Mouse (Mus musculus) C2C12 (cell line): Measurements from ENCODE around the gene Gm13757. TPM values are rescaled to one million over a fixed set of nuclear protein-coding genes. Genes with fewer than 3 reads are reported as not detected.

Experiments used
- H3K27me3 ChIP-seq: one replicate; pipeline ENCODE4 v1.6.1; 2011; ENCODE audit not compliant: control insufficient read depth, insufficient read depth, insufficient read length
- H3K36me3 ChIP-seq: one replicate; pipeline ENCODE4 v1.6.1; 2011; ENCODE audit not compliant: control insufficient read depth, insufficient read depth
- H3K4me3 ChIP-seq: one replicate; pipeline ENCODE4 v1.5.1; 2011; ENCODE audit warnings: mild to moderate bottlenecking, control low read depth; ENCODE audit not compliant: poor library complexity, insufficient read depth, severe bottlenecking
- H3K79me2 ChIP-seq: one replicate; pipeline ENCODE4 v1.6.1; 2011; ENCODE audit not compliant: control insufficient read depth, insufficient read depth
- H3K79me3 ChIP-seq: one replicate; pipeline ENCODE4 v1.6.1; 2011; ENCODE audit warnings: low read depth, control low read depth
- H3ac ChIP-seq: one replicate; pipeline ENCODE3; 2011; ENCODE audit warnings: low read depth; ENCODE audit not compliant: control insufficient read depth, insufficient read length
- CEBPB ChIP-seq: IDR thresholded peaks from one replicate; pipeline ENCODE4 v1.6.1; 2011; ENCODE audit warnings: low read depth, mild to moderate bottlenecking, control low read depth, moderate library complexity
- CTCF ChIP-seq: IDR thresholded peaks from one replicate; pipeline ENCODE4 v1.5.1; 2011; ENCODE audit not compliant: control insufficient read depth, insufficient read depth, insufficient read length
- FOSL1 ChIP-seq: IDR thresholded peaks from one replicate; pipeline ENCODE4 v1.8.0; 2011; ENCODE audit warnings: mild to moderate bottlenecking, low read length; ENCODE audit not compliant: poor library complexity, insufficient read depth, severe bottlenecking
- MAX ChIP-seq: IDR thresholded peaks from one replicate; pipeline ENCODE4 v1.6.1; 2011; ENCODE audit warnings: mild to moderate bottlenecking, control low read depth
- MYOD1 ChIP-seq: IDR thresholded peaks from one replicate; pipeline ENCODE4 v1.6.1; 2011; ENCODE audit warnings: low read depth; ENCODE audit not compliant: control insufficient read depth, insufficient read length
- MYOG ChIP-seq: IDR thresholded peaks from one replicate; pipeline ENCODE4 v1.6.1; 2011; ENCODE audit not compliant: control insufficient read depth, insufficient read length; ENCODE audit errors: extremely low read depth
- USF1 ChIP-seq: IDR thresholded peaks from one replicate; pipeline ENCODE4 v1.6.1; 2011; ENCODE audit warnings: low read depth, mild to moderate bottlenecking, control low read depth, moderate library complexity
- polyA plus RNA-seq: library from polyadenylated mRNA; unstranded; fragments of >200 nt; fragmentation: generic; extraction: Trizol; gene quantifications from one replicate; pipeline ENCODE4 v1.2.1, GENCODE M21; 2012; ENCODE audit warnings: missing spikeins

Gm13757 gene
- polyA plus RNA-seq, 1 experiment = not detected

GRCm38 (mm10) chr2:88406353-88406752 lies 42.6 kb downstream of the Gm13757 start, which contains the start of gene Olfr1179:
TSS of gene Olfr1179 (minus strand) at chr2:88406453.
- H3K36me3 ChIP-seq = no peaks in the 10 kb centered on the region
- no peaks in the 10 kb centered on the region for H3K27me3 ChIP-seq
- no peak for TF ChIP-seq MAX
- no peak for TF ChIP-seq FOSL1
- TF ChIP-seq USF1 = no peak
- TF ChIP-seq CEBPB = no peak
- TF ChIP-seq CTCF = no peak
- TF ChIP-seq MYOD1 = no peak
- no peak for TF ChIP-seq MYOG
- H3K79me3 ChIP-seq = no peaks in the 10 kb centered on the region
- no peak within 1 kb of the TSS for H3K4me3 ChIP-seq
- no peaks in the 10 kb centered on the region for H3K79me2 ChIP-seq
- H3ac ChIP-seq = no peak within 1 kb of the TSS

Other genes with a start within 250 kb of the Gm13757 start
- gene Olfr1170, start 220.8 kb downstream of the Gm13757 start, polyA plus RNA-seq = not detected
- gene Olfr1173, start 169.3 kb downstream of the Gm13757 start, polyA plus RNA-seq = not detected
- not detected for gene Olfr1174-ps, start 134.0 kb downstream of the Gm13757 start, polyA plus RNA-seq
- not detected for gene Olfr1175-ps, start 121.9 kb downstream of the Gm13757 start, polyA plus RNA-seq
- not detected for gene Olfr1176, start 112.4 kb downstream of the Gm13757 start, polyA plus RNA-seq
- gene Olfr1177-ps, start 102.6 kb downstream of the Gm13757 start, polyA plus RNA-seq = not detected
- not detected for gene Olfr1178, start 62.1 kb downstream of the Gm13757 start, polyA plus RNA-seq
- gene Olfr1179, start 42.7 kb downstream of the Gm13757 start, polyA plus RNA-seq = not detected
- not detected for gene Olfr1180, start 30.0 kb downstream of the Gm13757 start, polyA plus RNA-seq
- gene Olfr1181, start 23.0 kb downstream of the Gm13757 start, polyA plus RNA-seq = not detected
- not detected for gene Olfr1183, start 5.7 kb upstream of the Gm13757 start, polyA plus RNA-seq
- not detected for gene Olfr1184, start 34.5 kb upstream of the Gm13757 start, polyA plus RNA-seq
- gene Olfr1185-ps1, start 44.2 kb upstream of the Gm13757 start, polyA plus RNA-seq = not detected
- not detected for gene Olfr1186, start 69.4 kb upstream of the Gm13757 start, polyA plus RNA-seq
- gene Olfr1188, start 107.8 kb upstream of the Gm13757 start, polyA plus RNA-seq = not detected
- gene Olfr1189, start 137.3 kb upstream of the Gm13757 start, polyA plus RNA-seq = not detected
- not detected for gene Olfr1191-ps1, start 191.4 kb upstream of the Gm13757 start, polyA plus RNA-seq
- not detected for gene Olfr1192-ps1, start 199.4 kb upstream of the Gm13757 start, polyA plus RNA-seq
- gene Olfr1193, start 226.5 kb upstream of the Gm13757 start, polyA plus RNA-seq = not detected
- not detected for gene Olfr1195, start 240.1 kb upstream of the Gm13757 start, polyA plus RNA-seq